Mouse (Mus musculus) midbrain, embryonic 10.5 days (tissue): ENCODE measurements around the gene Pigo. TPM values are rescaled to one million over a fixed set of nuclear protein-coding genes. Genes with fewer than 3 reads are reported as not detected.

Experiments
- DNase-seq: peaks from one replicate; pipeline ENCODE4 v3.0.0-alpha.2; 2017; ENCODE audit warnings: low spot score
- H3K27ac ChIP-seq: fragments of 300-500 bp; sonication (generic); replicated peaks from 2 replicates; pipeline ENCODE4 v1.5.1; 2016; ENCODE audit warnings: mild to moderate bottlenecking
- H3K27me3 ChIP-seq: fragments of 300-500 bp; sonication (generic); 2 replicates; pipeline ENCODE4 v1.6.1; 2016; ENCODE audit warnings: low read depth, mild to moderate bottlenecking; ENCODE audit not compliant: poor library complexity, severe bottlenecking
- H3K36me3 ChIP-seq: fragments of 300-500 bp; sonication (generic); 2 replicates; pipeline ENCODE4 v1.6.1; 2016; ENCODE audit warnings: mild to moderate bottlenecking, moderate library complexity
- H3K4me1 ChIP-seq: fragments of 300-500 bp; sonication (generic); 2 replicates; pipeline ENCODE4 v1.6.1; 2016
- H3K4me3 ChIP-seq: fragments of 300-500 bp; sonication (generic); 2 replicates; pipeline ENCODE4 v1.5.1; 2016; ENCODE audit warnings: mild to moderate bottlenecking, moderate library complexity
- H3K9me3 ChIP-seq: fragments of 300-500 bp; sonication (generic); replicated peaks from 2 replicates; pipeline ENCODE4 v1.6.1; 2016; ENCODE audit warnings: mild to moderate bottlenecking
- WGBS: fragments of 180-500 bp; shearing (Covaris S2); methylation state at CpG from one replicate; pipeline ENCODE4 v1.1.7; 2016; 5-methylcytosine and 5-hydroxymethylcytosine counted together
- polyA plus RNA-seq: library from polyadenylated mRNA; unstranded; fragments of >200 nt; fragmentation: Nextera tagmentation; extraction: Ambion mirVana; gene quantifications from 2 replicates; pipeline ENCODE4 v1.2.1, GENCODE M21; 2016

Pigo gene
- polyA plus RNA-seq, 1 experiment from 2014 or later, result 21.8 TPM

DNA sequence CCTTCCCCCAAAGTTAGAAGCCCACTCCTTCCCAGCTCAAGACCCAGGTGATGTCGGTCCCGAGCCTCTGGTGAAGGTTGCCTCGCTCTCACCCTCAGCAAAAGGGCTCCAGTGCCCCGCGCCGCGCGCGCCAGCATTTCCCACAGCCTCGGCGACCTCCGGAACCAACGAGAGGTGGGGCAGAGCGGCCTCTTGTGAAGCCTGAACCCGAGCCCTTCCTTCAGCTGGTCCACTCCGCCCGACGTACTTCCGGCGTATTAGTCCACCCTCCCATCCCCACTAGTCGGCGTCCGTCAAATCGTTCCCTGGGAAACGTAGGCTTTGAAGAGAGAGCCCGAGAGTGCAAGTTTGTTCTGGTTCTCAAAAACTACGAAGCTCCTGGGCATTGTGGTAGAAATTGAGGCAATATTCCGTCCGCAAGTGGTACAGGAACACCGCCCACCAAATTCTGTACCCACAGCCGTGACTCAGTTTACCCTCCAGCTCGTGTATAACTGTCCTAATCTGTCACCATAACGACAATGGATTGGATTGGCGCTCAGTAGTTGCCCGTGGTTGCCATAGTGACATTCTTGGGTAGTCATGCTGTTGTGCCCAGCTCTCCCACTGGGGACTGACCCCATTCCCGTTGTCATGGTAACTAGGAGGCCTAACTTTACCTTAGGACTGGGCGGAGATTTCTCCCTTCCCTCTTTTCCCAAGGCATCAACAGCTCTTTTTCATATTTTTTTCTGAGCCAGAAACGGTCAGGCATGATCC, 5.8 kb upstream of the Pigo start, which contains the start of gene Stoml2:
Gene Stoml2 (minus strand): TSS at position 474 of the 759 bp plus-strand sequence.
- no peaks in the 10 kb centered on the region for H3K9me3 ChIP-seq
- under 1% methylated on average over 38 of the region's 38 CpGs for WGBS
- peak within 1 kb of the TSS; percentile 94 for H3K27ac ChIP-seq
- H3K36me3 ChIP-seq, result peaks cover 79% of the 10 kb centered on the region
- H3K27me3 ChIP-seq, result no peaks in the 10 kb centered on the region
- H3K4me3 ChIP-seq, result peak within 1 kb of the TSS; percentile 86
- DNase-seq, result peak; percentile 92
- peaks cover 35% of the 10 kb centered on the region for H3K4me1 ChIP-seq

DNA sequence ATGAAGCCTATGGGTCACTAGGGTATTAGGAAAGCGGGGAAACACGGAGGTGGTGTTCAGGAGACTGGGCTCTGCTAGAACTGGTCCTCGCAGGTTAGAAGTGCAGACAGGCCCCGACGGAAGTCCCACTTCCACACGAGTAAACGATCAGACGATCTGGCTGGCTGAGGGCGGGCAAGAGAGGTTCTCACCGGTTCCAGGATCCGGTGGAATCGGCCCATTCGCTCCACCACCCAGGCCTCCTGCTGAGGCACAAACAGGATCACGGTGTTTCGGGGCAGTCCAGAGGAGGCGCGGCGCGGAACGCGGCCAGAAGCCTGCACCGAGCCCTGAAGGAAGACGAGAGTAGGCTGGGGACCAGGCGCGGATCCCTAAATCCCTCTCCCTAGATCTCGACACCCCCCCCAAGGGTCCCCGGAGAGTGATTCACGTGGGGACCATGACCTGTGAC, 5.2 kb upstream of the Pigo start:
- Histone ChIP-seq H3K4me3 (peak overlapping the region; percentile 86), H3K4me1 (peaks cover 36% of the 10 kb centered on the region), H3K9me3 (no peaks in the 10 kb centered on the region), H3K27me3 (no peaks in the 10 kb centered on the region), H3K36me3 (peaks cover 73% of the 10 kb centered on the region), H3K27ac (peak overlapping the region; percentile 94)
- WGBS, result 2% methylated on average over 28 of the region's 28 CpGs
- DNase-seq, result no peak

DNA sequence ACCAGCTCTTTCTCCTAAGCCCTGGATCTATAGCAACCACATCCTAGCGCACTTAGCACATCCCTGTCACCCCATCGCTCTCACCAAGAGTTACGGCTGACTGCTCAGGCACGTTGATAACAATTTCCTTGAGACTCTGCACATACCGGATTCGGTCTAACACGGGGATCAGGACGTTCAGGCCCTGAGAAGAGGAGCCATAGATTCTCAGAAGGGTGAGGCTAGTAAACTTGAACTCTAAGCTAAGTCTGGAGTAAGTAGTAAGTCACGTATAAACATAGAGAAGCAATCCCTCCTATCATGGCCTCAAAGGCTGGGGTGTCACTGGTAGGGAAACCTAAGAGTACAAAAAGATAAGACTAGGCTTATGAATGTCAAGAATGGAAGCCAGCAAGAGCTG, 4.7 kb upstream of the Pigo start:
- peak overlapping the region; percentile 86 for H3K4me3 ChIP-seq
- no peaks in the 10 kb centered on the region for H3K9me3 ChIP-seq
- H3K27me3 ChIP-seq, result no peaks in the 10 kb centered on the region
- H3K4me1 ChIP-seq, result peaks cover 41% of the 10 kb centered on the region
- no peak for DNase-seq
- H3K27ac ChIP-seq, result peak overlapping the region; percentile 94
- 79% methylated on average over 9 of the region's 9 CpGs for WGBS
- peaks cover 68% of the 10 kb centered on the region for H3K36me3 ChIP-seq

DNA sequence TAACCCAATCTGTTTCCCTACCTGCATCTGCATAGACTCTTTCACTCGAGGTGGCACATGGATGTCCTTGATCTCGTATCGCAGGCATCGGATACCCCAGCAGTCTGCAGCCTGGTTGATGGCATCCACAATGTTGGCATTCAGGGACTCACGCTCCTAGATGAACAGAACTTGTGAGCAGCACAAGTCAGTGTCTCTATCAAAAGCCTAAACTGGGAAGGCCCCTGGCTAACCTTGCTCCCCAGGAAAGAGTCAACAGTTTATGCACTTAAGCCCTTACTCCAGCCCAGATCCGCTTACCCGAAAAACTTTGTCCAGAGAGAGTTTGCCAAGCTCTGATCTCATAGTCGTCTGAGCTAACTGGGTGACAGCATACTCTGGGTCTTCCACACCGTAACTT, 4.1 kb upstream of the Pigo start:
- WGBS, result 95% methylated on average over 9 of the region's 9 CpGs
- H3K36me3 ChIP-seq, result peaks cover 62% of the 10 kb centered on the region
- peaks cover 47% of the 10 kb centered on the region for H3K4me1 ChIP-seq
- no peaks in the 10 kb centered on the region for H3K27me3 ChIP-seq
- H3K9me3 ChIP-seq, result no peaks in the 10 kb centered on the region
- H3K4me3 ChIP-seq, result peak overlapping the region; percentile 86; the same call in 1 of the 2 replicates
- no peak for DNase-seq
- H3K27ac ChIP-seq, result no peak overlapping the region

DNA sequence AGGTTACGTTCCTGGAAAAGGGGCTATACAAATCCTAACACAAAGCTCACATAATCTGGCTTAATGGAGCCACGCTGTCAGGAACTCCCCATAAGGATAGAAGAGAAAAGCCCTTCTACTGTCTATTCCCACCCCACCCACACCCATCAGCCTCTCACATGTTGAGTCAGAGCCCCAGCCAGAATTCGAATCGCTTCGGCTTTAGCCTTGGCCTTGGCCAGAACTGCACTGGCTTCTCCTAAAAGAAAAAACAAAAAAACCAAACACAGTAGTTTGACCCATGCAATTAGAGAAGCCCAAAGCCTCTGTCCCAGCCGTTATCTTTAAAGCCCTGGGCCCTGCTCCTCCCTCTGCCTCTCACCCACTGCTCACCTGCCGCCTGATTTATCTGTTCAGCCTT, 3.5 kb upstream of the Pigo start:
- 92% methylated on average over 7 of the region's 7 CpGs for WGBS
- Histone ChIP-seq H3K4me3 (no peak overlapping the region), H3K27me3 (no peaks in the 10 kb centered on the region), H3K36me3 (peaks cover 61% of the 10 kb centered on the region), H3K4me1 (peaks cover 52% of the 10 kb centered on the region), H3K27ac (no peak overlapping the region), H3K9me3 (no peaks in the 10 kb centered on the region)
- DNase-seq, result no peak

DNA sequence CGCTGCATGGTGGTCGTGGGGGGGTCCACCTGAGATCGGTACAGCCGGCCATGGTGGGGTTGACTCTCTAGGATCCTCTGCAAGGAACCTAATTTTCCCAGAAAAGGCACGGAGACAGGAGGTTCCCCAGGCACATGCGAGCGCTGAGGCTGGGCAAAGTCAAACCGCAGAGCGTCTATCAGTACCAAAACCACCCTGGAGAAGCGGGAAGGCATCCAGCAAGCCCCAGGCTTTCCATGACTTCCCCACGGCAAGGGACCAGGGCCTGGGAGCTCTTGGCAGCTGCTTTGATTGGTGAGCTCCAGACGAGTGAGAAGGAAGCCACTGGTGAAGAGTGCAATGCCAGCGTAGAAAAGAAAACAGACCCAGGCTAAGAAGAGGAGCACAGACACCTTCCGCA, 946 bp downstream of the Pigo start:
- 86% methylated on average over 14 of the region's 14 CpGs for WGBS

DNA sequence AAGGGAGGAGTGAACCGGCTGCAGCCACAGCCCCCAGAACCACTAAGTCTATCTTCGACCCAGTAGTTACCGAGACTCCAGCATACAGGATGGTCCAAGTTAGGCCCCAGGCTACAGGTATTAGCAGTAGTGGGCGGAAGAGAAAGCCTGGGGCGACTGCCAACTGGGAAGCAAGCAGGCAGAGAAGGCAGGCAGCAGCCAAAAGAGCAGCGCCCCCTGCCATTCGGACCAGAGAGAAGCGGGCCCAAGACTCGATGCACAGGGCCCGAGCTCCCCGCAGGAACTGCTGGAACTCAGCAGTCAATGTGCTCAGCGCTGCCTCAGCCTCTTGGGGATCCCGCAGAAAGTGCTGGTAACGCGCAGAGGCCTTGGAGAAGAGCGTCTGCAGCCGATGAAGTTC, 4.3 kb downstream of the Pigo start:
- Histone ChIP-seq H3K4me3 (no peak overlapping the region), H3K36me3 (peaks cover 82% of the 10 kb centered on the region), H3K4me1 (peaks cover 21% of the 10 kb centered on the region), H3K27me3 (no peaks in the 10 kb centered on the region), H3K27ac (no peak overlapping the region), H3K9me3 (no peaks in the 10 kb centered on the region)
- 67% methylated on average over 17 of the region's 17 CpGs for WGBS
- DNase-seq, result no peak

More for the DNA sequence above, 946 bp downstream of the Pigo start:
- H3K36me3 ChIP-seq, result peaks cover 82% of the 10 kb centered on the region
- H3K27ac ChIP-seq, result peak overlapping the region; percentile 87
- H3K4me1 ChIP-seq, result peaks cover 21% of the 10 kb centered on the region
- H3K9me3 ChIP-seq, result no peaks in the 10 kb centered on the region
- no peaks in the 10 kb centered on the region for H3K27me3 ChIP-seq
- DNase-seq, result no peak
- peak overlapping the region; percentile 74 for H3K4me3 ChIP-seq

DNA sequence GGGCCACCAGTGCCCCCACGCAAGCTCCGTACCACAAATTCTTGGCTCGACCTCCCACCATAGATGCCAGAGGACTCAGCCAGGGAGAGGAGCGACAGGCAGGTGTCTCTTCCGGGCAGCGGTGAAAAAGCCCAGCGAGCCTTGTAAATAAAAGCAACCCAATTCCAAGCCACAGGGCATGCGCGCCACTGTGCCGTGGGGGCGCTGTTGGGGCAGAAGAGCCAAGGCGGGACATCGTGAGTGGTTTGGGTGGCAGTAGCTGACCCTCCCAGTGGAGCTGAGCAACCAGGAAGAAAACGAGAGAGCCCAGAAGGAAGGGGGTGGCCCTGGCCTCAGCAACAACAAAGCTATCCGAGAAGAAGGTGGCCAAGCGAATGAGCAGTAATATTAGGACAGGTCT, 4.7 kb downstream of the Pigo start:
- 82% methylated on average over 16 of the region's 16 CpGs for WGBS
- no peak for DNase-seq
- H3K9me3 ChIP-seq, result no peaks in the 10 kb centered on the region
- H3K27ac ChIP-seq, result no peak overlapping the region
- no peaks in the 10 kb centered on the region for H3K27me3 ChIP-seq
- H3K4me1 ChIP-seq, result peaks cover 20% of the 10 kb centered on the region
- H3K36me3 ChIP-seq, result peaks cover 82% of the 10 kb centered on the region
- no peak overlapping the region for H3K4me3 ChIP-seq

DNA sequence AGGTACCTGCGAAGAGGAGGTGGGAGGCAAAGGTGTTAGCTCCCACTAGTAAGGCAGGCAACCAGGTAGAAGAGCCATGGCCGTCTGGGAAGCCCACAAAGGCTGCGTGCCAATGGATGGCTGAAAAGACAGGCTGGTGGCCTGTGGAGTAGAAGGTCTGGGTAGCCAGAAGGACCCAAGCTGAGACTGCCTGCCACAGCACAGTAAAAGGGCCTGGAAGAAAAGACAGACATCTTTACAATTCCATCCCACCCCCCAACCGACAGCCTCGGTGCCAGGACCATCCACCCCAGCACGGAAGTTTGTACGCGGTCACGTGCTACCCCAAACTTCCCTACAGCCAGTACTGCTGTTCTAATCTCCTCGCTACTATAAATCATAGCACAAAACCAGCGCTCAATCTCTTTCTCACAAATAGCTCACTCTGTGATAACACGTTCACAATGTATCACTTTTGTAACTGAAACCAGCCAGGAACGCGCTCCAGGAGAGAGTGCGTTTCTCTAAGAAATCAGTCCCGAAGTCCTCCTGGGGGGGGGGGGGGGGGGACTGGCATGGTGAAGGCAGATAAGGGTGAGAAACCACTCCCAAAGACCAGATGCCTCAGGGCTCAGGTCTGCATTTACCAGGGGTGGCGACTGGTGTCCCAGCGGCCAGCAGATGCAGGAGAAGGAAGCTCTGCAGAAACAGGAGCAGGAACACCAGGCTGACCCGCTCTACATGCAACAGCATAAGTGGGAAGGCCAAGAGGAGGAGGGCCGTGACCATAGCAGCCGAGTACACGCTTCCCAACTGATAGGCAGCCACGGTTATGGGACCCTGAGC, 5.8 kb downstream of the Pigo start:
- WGBS, result 93% methylated on average over 23 of the region's 23 CpGs

DNA sequence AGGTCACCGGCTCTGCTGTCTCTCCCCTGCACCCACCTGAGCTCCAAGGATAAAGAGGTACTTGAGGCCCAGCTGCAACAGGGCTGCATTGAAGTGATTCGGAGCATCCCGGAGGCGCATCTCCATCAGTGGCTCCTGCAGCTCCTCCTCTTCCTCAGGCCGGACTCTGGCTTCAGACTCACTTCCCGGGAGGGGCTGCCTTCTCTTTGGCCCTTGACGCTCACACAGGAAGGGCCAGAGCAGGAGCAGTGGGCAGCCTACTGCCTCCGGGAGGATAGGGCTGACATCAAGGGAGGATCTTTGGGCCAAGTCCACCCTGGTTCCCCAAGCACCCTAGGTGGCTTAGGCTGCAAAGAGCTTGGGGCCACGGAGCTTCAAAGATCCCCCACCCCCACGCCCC, 6.4 kb downstream of the Pigo start:
- Histone ChIP-seq H3K36me3 (peaks cover 77% of the 10 kb centered on the region), H3K9me3 (no peaks in the 10 kb centered on the region), H3K27me3 (no peaks in the 10 kb centered on the region), H3K4me3 (no peak overlapping the region), H3K4me1 (0 out of 2 replicates have a peak, but pooled peaks cover 3% of the 10 kb centered on the region), H3K27ac (no peak overlapping the region)
- WGBS, result 94% methylated on average over 10 of the region's 10 CpGs
- no peak for DNase-seq

More for the DNA sequence above, 5.8 kb downstream of the Pigo start:
- Histone ChIP-seq H3K27me3 (no peaks in the 10 kb centered on the region), H3K9me3 (no peaks in the 10 kb centered on the region), H3K36me3 (peaks cover 82% of the 10 kb centered on the region), H3K27ac (no peak overlapping the region), H3K4me1 (peaks cover 10% of the 10 kb centered on the region), H3K4me3 (no peak overlapping the region)
- DNase-seq, result no peak

DNA sequence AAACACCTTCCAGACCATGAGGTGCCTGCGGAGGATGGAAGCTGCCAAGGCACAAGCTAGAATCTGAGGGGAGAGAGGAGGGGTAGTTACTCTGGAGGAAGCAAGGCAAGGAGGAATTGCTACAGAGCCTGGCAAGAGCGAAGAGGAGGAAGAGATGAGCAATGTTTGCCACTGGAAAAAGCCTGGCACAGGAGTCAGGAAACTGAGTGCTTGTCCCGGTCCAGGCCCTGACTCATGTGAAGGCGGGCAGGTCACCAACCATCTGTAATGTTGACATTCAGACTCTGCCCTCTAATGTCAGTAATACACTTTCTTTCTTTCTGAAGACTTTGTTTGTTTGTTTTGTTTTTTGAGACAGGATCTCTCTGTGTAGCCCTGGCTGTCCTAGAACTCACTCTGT, 7.5 kb downstream of the Pigo start:
- Histone ChIP-seq H3K4me1 (peaks cover 11% of the 10 kb centered on the region), H3K4me3 (no peak overlapping the region), H3K9me3 (no peaks in the 10 kb centered on the region), H3K27me3 (no peaks in the 10 kb centered on the region), H3K36me3 (peaks cover 67% of the 10 kb centered on the region), H3K27ac (no peak overlapping the region)
- no peak for DNase-seq
- 94% methylated on average over 4 of the region's 4 CpGs for WGBS

DNA sequence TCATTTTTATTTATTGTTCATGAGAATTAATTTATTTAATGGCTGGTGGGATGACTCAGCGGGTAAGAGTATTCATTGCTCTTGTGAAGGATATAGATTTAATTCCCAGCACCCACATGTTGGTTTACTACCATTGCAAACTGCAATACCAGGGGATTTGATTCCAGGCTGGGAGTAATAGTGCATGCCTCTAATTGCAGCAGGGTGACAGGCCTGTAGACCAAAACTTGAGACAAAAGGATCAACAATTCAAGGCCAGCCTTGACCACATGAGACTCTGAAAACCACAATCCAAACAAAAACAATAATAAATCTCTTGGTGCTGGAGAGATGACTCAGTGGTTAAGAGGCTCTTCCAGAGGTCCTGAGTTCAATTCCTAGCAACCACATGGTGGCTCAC, 13.5 kb downstream of the Pigo start:
- H3K36me3 ChIP-seq, result peaks cover 8% of the 10 kb centered on the region
- 93% methylated on average over 1 of the region's 1 CpGs for WGBS
- H3K4me1 ChIP-seq, result peaks cover 31% of the 10 kb centered on the region
- H3K27me3 ChIP-seq, result no peaks in the 10 kb centered on the region
- no peak overlapping the region for H3K4me3 ChIP-seq
- no peak for DNase-seq
- H3K27ac ChIP-seq, result no peak overlapping the region
- no peaks in the 10 kb centered on the region for H3K9me3 ChIP-seq
